Mouse (Mus musculus): Measurements from ENCODE around the gene Lnx1.

Gene Lnx1

DNA sequence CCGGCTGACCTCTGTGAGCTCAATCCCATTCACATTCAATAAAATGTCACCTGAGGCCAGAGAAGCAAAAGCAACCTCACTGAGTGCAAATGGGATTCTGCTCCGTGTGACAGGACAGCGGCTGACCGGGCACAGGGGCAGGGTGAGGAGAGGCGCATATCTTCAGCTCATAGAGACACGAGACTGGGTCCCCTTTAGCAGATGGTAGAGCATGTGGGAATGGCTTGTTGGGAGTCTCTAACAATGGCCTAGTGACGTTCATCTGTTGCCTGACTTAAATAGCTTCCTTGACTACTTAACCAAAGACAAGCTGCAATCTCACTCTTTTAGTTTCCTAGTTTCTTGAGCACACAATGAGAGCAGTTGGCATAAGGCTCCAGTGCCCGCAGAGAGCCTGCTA lies 96.5 kb downstream of the Lnx1 start:
- no peak for DNase-seq (ENCODE audit: low read depth, low spot score)

DNA sequence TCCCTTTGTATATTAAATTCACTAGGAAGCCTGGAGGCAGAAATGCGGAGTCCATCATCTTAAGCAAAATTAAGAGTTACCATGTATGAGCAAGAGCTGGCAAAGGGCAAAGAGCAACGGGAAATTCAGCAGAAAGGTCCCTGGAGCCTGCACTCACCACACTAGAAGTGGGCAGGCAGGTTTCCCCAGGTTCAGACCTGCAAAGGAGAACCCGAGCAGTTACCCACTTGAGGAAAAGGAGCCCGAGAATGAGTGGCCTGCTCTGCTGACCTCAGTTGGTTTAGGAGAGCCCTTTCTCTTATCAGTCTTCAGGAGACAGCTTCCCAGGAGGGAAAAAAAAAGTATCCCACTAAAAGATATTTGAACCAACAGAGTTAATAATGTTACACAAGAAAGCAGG lies 99.4 kb downstream of the Lnx1 start:
- no peak for DNase-seq (ENCODE audit: low read depth, low spot score)

DNA sequence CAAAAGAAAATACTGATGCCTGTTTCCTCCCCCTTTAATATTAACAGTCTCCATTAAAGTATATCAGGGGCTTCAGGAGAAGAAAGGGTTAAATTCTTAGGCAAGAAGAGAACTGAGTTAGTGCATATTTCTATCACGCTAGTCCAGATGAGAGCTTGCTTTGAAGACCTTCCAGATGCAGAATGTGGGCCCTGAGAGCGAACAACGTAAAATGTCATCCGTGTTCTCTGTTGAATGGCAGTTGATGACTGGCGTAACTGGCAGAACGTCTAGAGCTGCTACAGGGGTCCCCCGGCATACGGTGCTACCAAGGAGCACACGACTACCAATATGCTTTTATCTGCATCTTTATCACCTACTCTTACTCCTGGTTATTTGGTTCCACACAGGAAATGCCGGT lies 100.3 kb downstream of the Lnx1 start:
- no peak for DNase-seq (ENCODE audit: low read depth, low spot score)

DNA sequence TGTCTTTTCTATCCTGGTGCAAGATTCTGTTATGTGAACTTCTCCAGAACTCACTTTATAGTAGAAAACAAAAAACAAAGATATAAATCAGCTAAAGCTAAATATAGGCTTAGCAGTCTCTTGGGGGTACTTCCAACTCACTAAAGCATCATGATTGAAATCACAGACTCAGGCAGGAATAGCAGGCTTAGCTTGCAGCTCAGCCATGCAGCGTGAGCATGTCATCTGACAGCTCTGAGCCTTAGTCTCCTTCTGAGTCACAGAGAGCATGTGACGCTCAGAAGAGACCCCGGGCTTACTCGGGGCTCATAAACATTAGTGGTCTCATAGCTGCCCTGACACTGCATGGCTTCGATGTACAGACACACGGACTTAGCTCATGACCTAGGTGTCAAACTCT lies 100.7 kb downstream of the Lnx1 start:
- DNase-seq (ENCODE audit: low read depth, low spot score) = no peak

DNA sequence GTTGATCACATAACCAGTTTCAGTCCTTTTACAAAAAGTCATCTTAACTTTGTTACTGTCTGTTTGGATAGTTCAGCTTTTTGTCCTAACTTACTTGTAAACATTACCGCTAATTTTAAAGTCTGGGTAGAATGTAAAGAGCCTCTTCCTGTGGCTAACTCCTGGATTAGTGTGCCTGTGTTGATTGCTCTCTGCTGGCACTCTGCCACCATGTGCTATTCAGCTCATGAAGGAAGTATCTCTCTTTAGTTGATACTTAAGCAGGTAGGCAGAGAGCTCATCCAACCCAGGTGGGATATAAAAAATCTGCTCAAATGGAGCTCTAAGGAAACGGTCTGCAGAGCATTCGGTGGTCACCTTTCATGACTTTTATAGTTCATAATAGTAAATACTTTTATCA lies 101.5 kb downstream of the Lnx1 start:
- no peak for DNase-seq (ENCODE audit: low read depth, low spot score)

DNA sequence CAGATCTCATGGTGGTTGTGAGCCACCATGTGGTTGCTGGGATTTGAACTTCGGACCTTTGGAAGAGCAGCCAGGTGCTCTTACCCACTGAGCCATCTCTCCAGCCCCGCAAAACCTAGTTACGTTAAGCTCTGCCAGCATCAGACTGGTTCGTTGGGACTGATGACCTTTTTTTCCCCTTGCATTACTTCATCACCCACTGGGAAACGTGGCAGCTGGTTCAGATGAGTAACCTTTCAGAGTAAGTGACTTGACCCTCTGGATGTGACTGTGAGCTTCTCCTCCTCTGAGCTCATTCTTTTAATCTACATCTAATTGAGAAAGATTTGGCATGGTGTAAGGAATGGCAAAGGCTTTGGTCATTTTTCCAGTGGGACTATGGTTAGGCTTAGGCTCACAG lies 102.7 kb downstream of the Lnx1 start:
- no peak for DNase-seq (ENCODE audit: low read depth, low spot score)

DNA sequence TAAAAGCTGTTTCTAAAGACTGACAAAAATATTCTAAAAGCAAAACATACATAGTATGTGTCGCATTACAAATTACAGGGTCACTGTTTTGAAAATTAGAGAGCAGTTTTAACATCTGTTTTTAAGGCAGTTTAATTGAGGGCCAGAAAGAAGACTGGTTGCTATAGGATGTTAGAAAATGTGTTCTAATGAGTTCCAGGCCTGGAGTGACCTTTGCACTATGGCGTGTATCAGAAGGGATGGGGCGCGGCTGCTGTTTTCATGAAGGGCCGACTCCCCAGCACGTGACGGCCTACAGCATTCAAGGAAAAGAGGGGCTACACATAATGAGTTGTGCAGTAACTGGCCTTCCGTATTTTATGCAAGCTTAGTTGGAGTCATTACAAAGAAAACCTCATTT lies 109.6 kb downstream of the Lnx1 start:
- no peak for DNase-seq (ENCODE audit: low read depth, low spot score)

DNA sequence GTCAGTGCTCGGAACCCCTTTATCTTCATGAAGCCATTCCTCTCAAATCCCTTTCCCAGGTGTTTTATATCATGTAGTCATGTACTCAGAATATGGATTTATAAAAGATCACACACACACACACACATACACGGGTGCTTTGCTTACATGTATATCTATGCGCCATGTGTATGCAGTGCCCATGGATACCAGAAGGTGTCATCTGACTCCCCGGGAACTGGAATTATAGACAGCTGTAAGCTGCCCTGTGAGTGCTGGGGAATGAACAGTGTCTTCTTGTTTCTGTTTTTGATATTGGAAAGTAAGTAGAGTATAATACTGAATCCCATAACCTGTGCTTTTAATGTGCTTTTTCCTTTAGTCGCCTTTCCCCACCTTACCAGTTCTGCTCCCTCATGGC lies 111.3 kb downstream of the Lnx1 start:
- DNase-seq (ENCODE audit: low read depth, low spot score) = no peak

DNA sequence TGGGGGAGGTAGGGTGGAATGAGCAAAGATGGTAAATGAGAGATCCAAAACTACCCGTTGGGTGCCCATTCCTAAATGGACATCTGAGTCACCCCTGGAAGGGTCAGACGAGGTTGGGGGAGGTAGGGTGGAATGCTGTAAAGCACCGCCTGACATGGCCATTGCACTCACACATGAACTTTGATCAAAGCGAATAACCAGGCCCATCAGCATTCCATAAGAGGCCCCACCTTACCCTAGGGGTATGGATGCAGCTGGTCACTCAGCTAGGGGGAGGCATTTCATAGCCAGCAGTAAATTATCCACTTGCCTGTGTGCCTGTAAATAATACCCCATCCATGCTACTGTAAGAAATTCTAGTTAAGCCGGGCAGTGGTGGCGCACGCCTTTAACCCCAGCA lies 113.6 kb downstream of the Lnx1 start:
- no peak for DNase-seq (ENCODE audit: low read depth, low spot score)

DNA sequence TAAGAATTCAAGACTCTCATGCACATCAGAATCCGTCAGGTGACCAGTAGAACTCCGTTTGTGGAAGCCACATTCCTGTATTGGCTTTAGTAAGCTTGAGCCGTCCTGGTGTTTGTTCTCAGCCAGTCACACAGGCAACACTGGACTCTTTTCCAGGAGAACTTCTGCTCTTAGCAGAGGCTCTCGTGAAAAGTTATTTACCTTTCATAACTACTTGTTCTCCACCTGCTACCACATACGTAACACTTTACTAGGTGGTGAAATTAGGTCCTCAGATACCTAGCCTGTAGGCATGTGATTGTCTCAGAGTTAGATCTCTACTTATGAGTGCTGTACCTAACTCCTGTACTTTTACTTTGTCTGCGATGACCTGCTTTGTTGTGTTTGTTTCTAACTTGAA lies 130.9 kb downstream of the Lnx1 start:
- DNase-seq (ENCODE audit: low read depth, low spot score) = no peak

DNA sequence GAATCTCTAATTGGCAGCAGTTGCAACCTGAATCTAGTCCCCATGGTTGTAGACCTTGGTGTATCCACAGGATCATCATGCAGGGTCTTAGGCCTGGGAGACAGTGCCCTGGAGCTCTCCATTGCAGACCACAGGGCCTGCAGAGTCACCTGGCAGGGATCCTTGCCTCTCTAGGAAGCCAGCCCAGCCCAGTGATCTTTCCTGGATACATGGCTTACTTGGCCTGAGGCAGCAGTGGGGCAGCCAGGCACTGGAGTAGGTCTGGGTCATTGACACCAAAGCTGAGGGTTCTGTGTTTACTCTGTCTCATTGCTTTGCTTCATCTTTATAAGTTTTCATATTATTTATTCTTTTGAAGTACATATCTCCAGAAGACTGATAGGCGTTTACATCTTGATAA lies 141.6 kb downstream of the Lnx1 start:
- DNase-seq (ENCODE audit: low read depth, low spot score) = no peak

DNA sequence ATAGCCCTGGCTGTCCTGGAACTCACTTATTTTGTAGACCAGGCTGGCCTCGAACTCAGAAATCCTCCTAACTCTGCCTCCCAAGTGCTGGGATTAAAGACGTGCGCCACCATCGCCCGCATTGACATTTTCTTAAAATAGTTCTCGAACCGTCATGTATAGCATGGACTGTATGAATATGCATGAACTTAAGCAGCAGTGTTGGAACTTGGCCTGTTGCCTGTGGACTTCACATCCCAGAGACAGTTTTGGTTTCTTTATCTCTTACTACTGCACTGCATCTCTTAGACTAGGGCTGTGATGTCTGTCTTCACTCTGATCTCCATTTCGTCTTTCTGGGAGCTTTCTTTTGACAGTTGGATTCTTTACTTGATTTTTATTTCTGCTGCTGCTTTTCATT lies 153.1 kb downstream of the Lnx1 start:
- DNase-seq (ENCODE audit: low read depth, low spot score) = no peak

DNA sequence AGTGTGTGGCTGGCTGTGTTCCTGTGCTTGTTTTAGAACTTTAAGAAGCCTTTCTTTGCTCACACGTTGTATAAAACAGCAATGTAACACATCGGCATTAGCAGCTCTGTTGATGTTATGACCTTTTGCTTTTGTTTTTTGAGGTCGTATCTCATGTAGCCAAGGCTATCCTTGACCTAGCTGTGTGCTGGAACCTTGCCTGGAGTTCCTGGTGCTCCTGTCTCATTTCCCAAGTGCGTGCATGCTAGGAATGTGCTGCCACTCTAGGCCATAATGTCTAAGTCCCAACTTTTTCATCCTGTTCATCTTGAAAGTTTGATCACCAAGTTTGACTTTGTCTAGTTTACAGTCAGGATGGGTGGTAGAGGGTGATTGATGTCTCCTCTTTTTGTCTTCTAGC lies 157.1 kb downstream of the Lnx1 start:
- no peak for DNase-seq (ENCODE audit: low read depth, low spot score)
